Mouse (Mus musculus): ENCODE data around the gene Ankrd11.

Gene Ankrd11

GRCm38 (mm10) chr8:122898018-122898417, 144.1 kb downstream of the Ankrd11 start:
- no peak for DNase-seq (ENCODE audit: low read depth, low spot score)

- no peak for DNase-seq (ENCODE audit: low read depth, low spot score)
Measured at GRCm38 (mm10) chr8:122897200-122897599, 144.9 kb downstream of the Ankrd11 start.

- no peak for DNase-seq (ENCODE audit: low read depth, low spot score)
Measured at GRCm38 (mm10) chr8:122896317-122896716, 145.8 kb downstream of the Ankrd11 start.

GRCm38 (mm10) chr8:122893451-122893850, 148.6 kb downstream of the Ankrd11 start:
- no peak for DNase-seq (ENCODE audit: low read depth, low spot score)

GRCm38 (mm10) chr8:122891440-122891839, 150.6 kb downstream of the Ankrd11 start:
- no peak for DNase-seq (ENCODE audit: low read depth, low spot score)

GRCm38 (mm10) chr8:122883671-122884070, 158.4 kb downstream of the Ankrd11 start:
- DNase-seq (ENCODE audit: low read depth, low spot score) = no peak

- no peak for DNase-seq (ENCODE audit: low read depth, low spot score)
Measured at GRCm38 (mm10) chr8:122880302-122880701, 161.8 kb downstream of the Ankrd11 start.

- no peak for DNase-seq (ENCODE audit: low read depth, low spot score)
Measured at GRCm38 (mm10) chr8:122878231-122878630, 163.8 kb downstream of the Ankrd11 start.

- DNase-seq (ENCODE audit: low read depth, low spot score) = no peak
Measured at GRCm38 (mm10) chr8:122875186-122875585, 166.9 kb downstream of the Ankrd11 start.

- no peak for DNase-seq (ENCODE audit: low read depth, low spot score)
Measured at GRCm38 (mm10) chr8:122873171-122873570, 168.9 kb downstream of the Ankrd11 start.

- no peak for DNase-seq (ENCODE audit: low read depth, low spot score)
Measured at GRCm38 (mm10) chr8:122871663-122872062, 170.4 kb downstream of the Ankrd11 start.

- no peak for DNase-seq (ENCODE audit: low read depth, low spot score)
Measured at GRCm38 (mm10) chr8:122870377-122870863, 171.7 kb downstream of the Ankrd11 start.

- no peak for DNase-seq (ENCODE audit: low read depth, low spot score)
Measured at GRCm38 (mm10) chr8:122867982-122868381, 174.1 kb downstream of the Ankrd11 start.

- no peak for DNase-seq (ENCODE audit: low read depth, low spot score)
Measured at GRCm38 (mm10) chr8:122866231-122866630, 175.8 kb downstream of the Ankrd11 start.

- DNase-seq (ENCODE audit: low read depth, low spot score) = no peak
Measured at GRCm38 (mm10) chr8:122865441-122865840, 176.6 kb downstream of the Ankrd11 start.

GRCm38 (mm10) chr8:122864719-122865129, 177.4 kb downstream of the Ankrd11 start:
- no peak for DNase-seq (ENCODE audit: low read depth, low spot score)

- no peak for DNase-seq (ENCODE audit: low read depth, low spot score)
Measured at GRCm38 (mm10) chr8:122859843-122860242, 182.2 kb downstream of the Ankrd11 start.

- no peak for DNase-seq (ENCODE audit: low read depth, low spot score)
Measured at GRCm38 (mm10) chr8:122856288-122856687, 185.8 kb downstream of the Ankrd11 start.

- DNase-seq (ENCODE audit: low read depth, low spot score) = no peak
Measured at GRCm38 (mm10) chr8:122855123-122855522, 187.0 kb downstream of the Ankrd11 start.

- DNase-seq (ENCODE audit: low read depth, low spot score) = no peak
Measured at GRCm38 (mm10) chr8:122854388-122854787, 187.7 kb downstream of the Ankrd11 start.

- no peak for DNase-seq (ENCODE audit: low read depth, low spot score)
Measured at GRCm38 (mm10) chr8:122853340-122853771, 188.7 kb downstream of the Ankrd11 start.

- DNase-seq (ENCODE audit: low read depth, low spot score) = no peak
Measured at GRCm38 (mm10) chr8:122852546-122852905, 189.6 kb downstream of the Ankrd11 start.

- DNase-seq (ENCODE audit: low read depth, low spot score) = no peak
Measured at GRCm38 (mm10) chr8:122851692-122852545, 190.2 kb downstream of the Ankrd11 start.

Data from telencephalon, adult 2 months (tissue).